Mouse (Mus musculus): ENCODE results near the gene Lce1e.
"Not testable (repeated sequence)": the region's sequence is repeated elsewhere in the genome, so short reads cannot be mapped to it uniquely, and the experiment has no call there.

Lce1e gene

DNA sequence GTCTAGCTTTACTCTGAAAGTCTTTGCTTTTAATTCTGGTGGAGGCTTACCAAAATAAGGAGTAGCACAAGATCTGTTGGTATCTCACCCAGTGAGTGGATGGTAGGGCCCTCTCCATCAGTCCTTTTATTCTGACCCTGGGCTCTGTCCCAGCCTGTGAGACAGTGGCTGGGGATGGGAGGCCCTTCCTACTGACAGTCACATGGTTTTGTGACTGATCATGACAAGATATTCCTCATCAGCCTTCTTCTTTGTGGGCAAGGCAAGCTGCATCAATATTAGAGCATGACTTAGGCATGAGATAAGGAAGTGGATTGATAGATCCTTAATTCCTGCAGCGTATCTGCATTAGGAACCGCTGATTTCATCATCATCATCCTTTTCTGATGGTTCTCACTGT, at the start of gene Lce1e:
Gene Lce1e, minus strand, starts transcription at position 101 of the 400 bp plus-strand sequence.
- DNase-seq (ENCODE audit: low read depth): no peak

DNA sequence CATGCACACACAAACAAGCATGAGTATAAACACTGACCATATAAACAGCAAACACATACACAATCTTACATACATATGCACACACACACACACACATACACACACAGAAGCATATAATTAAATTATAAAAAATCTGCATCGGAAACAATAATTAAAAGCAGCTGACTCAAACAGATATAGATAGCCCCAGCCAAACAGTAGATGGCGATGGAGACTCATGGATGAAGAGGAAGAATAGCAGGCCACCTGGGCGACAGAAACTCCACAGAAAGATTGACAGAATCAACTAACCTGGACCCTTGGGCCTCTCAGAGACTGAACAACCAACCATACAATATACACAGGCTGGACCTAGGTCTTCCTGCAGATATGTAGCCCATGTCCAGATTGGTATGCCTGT, 44.3 kb upstream of the Lce1e start:
- DNase-seq (ENCODE audit: low read depth): no peak

DNA sequence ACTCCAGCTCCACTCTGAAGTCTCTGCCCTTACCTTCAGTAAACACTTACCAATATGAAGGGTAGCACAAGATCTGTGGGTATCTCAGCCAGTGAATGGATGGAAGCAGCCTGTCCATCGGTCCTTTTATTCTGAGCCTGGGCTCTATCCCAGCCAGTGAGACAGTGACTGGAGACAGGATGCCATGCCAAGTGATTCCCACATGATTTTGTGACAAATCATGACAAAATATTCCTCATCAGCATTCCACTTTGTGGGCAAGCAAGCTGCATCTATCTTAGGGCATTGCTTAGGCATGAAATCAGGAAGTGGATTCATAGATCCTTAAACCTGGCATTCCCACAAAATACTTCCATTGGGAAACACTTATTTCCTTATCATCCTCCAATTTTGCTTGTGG, 43.4 kb upstream of the Lce1e start, which contains the start of gene Lce1g:
Gene Lce1g, minus strand, starts transcription at position 101 of the 400 bp plus-strand sequence.
- no peak for DNase-seq (ENCODE audit: low read depth)

DNA sequence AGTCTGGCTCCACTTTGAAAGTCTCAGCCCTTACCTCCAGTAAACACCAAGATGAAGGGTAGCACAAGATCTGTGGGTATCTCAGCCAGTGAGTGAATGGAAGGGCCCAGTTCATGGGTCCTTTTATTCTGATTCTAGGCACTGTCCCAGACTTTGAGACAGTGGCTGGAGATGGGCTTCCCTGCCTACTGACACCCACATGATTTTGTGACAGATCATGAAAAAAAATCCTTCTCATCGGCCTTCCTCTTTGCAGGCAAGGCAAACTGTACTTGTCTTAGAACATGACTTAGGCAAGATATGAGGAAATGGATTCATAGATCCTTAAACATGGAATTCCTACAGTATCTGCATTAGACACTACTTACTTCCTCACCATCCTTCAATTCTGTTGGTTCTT, 30.1 kb upstream of the Lce1e start, which contains the start of gene Gm38119:
Gene Gm38119, minus strand, starts transcription at position 101 of the 400 bp plus-strand sequence.
- no peak for DNase-seq (ENCODE audit: low read depth)

DNA sequence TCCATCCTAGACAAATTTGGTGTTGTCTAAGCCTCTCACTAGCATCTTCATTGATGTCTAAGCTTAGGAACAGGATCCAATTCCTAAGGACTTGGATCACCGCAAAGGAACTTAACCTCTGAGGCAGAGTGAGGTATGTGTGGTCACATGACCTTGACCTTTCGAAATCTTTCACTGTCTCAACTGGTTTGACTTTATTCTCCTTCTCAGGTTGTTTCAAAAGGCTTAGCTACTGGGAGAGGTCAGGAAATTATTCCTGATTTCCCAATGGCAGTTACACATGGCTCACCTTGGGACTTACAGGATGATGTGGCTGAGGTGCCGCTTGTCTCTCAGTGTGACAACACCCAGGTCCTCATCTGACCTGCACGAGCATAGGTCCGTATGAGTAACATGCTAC, 13.8 kb upstream of the Lce1e start:
- no peak for DNase-seq (ENCODE audit: low read depth)

DNA sequence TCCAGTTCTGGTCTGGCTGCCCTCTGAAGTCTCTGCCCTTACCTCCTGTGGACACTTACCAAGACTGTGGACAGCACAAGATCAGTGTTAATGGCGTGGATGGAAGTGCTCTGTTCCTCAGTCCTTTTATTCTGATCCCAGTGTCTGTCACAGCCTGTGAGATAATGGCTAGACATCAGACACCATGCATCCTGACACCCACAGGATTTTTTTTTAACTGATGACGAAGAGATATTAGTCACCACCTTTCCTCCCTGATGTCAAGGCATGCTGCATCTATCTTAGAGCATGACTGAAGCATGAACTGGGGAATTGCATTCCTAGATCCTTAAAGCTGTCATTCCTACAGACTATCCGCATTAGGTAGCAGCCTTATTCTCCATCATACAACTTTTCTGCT, 11.4 kb upstream of the Lce1e start, which contains the start of gene Lce1f:
Gene Lce1f, minus strand, starts transcription at position 101 of the 400 bp plus-strand sequence.
- DNase-seq (ENCODE audit: low read depth): no peak

DNA sequence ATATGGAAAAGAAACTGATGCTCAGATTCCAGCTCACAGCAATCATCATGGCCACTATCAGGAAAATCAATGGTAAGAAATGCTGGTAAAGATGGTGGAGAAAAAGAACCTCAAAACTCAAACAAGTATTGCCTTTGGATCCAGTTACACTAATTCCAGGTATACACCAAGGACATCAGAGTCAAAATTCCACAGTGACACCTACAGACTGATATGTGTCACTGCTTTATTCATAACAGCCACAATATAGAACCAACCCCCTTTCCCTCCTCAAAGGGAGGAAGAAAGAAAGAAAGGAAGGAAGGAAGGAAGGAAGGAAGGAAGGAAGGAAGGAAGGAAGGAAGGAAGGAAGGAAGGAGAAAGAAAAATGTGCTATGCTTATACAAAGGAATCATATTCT, 6.2 kb upstream of the Lce1e start:
- DNase-seq (ENCODE audit: low read depth): no peak

DNA sequence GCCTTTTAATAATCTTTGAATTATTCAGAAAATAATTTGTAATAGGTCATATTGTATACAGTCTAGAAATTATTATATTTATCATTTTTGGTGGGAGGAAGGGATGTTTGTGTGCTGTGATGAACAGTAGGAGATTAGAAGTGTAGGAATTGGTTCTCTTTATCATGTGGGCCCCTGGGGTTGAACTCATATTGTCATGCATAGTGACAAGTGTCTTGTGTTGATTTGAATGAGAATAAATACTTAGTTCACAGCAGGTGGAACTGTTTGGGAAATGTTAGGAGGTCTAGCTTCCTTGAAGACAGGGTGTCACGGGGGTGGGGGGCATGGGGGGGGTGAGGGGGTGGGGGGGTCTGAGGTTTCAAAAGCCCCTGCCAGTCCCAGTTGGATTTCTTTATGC, 14.3 kb downstream of the Lce1e start:
- DNase-seq (ENCODE audit: low read depth): no peak

DNA sequence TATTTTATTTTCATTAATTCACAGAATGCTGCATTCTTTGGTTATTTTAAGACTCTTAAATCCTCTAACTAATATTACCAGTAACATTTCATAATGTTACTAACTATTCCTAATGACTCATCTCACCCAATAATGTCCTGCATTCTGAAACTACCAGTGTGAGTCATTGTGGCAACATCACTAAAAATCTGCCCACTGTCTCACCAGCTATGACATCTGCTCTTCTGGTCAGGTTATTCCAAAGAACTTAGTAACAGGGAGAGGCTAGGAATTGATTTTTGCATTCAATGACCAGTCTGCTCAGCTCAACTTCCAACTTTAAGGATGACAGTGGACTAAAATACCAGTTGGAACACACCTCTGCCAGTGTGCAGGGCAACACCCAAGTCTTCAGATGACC, 17.2 kb downstream of the Lce1e start:
- DNase-seq (ENCODE audit: low read depth): no peak

DNA sequence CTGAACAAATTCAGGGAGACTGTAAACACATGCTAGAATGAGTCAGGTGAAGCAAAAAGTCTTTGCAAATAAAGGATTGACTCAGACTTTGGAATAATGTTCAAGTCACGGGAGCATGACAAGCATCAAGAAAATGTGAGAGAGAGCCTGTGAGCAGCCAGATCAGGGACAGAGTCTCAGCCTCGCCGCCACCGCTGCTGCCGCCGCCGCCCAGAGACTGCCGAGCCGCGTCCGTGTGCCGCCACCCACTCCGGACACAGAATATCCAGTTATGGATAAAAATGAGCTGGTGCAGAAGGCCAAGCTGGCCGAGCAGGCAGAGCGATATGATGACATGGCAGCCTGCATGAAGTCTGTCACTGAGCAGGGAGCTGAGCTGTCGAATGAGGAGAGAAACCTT, 19.7 kb downstream of the Lce1e start:
- not testable (repeated sequence) for DNase-seq (ENCODE audit: low read depth)

DNA sequence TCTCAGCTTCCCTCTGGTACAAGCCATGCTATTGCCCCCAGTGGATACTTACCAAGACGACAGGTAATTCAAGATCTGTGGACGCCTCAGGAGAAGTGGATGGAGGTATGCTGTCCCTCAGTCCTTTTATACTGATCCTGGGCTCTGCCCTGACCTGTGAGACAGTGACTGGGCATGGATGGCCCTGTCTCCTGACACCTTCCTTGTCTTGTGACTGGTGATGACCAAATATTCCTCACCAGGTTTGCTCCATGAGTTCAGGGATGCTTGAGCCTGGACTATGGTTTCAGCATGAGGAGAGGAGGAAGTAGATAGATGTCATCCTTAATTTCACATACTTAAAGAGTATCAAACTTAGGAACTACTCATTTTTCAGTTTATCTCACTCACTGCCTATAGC, 21.8 kb downstream of the Lce1e start, which contains the start of gene Lce1d:
Gene Lce1d, minus strand, starts transcription at position 101 of the 400 bp plus-strand sequence.
- no peak for DNase-seq (ENCODE audit: low read depth)

DNA sequence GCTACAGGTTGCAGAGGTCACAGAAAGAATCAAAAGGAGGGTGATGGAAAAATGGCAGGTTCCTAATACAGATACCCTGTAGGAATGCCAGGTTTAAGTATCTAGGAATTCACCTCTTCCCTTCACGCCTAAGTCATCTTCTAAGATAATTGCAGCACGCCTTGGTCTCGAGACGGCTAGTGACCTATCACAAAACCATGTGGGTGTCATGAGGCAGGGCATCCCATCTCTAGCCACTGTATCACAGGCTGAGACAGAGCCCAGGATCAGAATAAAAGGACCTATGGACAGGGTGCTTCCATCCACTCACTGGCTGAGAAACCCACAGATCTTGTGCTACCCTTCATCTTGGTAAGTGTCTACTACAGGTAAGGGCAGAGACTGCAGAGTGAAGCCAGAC, 29.9 kb downstream of the Lce1e start, which contains the start of gene Lce1c:
Gene Lce1c, plus strand, starts transcription at position 301 of the 400 bp plus-strand sequence.
- DNase-seq (ENCODE audit: low read depth): no peak

DNA sequence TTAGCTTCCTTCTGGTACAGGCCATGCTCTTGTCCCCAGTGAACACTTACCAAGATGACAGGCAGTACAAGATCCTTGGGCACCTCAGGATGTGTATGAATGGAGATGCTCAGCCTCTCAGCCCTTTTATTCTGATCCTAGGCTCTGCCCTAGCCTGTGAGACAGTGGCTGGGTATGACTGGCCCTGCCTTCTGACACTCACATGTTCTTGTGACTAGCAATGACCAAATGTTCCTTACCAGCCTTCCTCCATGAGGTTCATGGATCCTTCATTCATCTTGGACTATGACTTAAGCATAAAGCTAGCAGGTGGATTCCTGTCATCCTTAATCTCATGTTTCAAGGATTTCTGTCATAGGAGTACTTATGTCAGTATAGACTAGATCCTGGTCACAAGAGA, 38.7 kb downstream of the Lce1e start, which contains the start of gene Lce1a2:
Gene Lce1a2, minus strand, starts transcription at position 101 of the 400 bp plus-strand sequence.
- no peak for DNase-seq (ENCODE audit: low read depth)

Measured in NIH3T3 (cell line).